Mouse (Mus musculus): ENCODE results near the gene Grk1.

GRCm38 (mm10) chr8:13396725-13397124 lies 8.2 kb upstream of the Grk1 start, which contains the start of gene Atp4b:
- no peak for TF ChIP-seq CTCF (conservative IDR thresholded peaks at IDR 0.05; ENCODE audit: low read length)
- no peak for TF ChIP-seq NANOG (IDR thresholded peaks at IDR 0.05; ENCODE audit: borderline replicate concordance, low read length)

Data from E14TG2a.4 (cell line).